Mouse (Mus musculus) lung, postnatal 25 days (tissue): ENCODE data around the gene Txlnb.
A peak's percentile ranks its signal among the peaks of the same experiment; 100 is the strongest.
"Not testable (repeated sequence)": the region's sequence is repeated elsewhere in the genome, so short reads cannot be mapped to it uniquely, and the experiment has no call there.

Source experiments
- DNase-seq: peaks from one replicate; pipeline ENCODE4 v3.0.0; 2022; ENCODE audit warnings: low spot score

Gene Txlnb

DNA sequence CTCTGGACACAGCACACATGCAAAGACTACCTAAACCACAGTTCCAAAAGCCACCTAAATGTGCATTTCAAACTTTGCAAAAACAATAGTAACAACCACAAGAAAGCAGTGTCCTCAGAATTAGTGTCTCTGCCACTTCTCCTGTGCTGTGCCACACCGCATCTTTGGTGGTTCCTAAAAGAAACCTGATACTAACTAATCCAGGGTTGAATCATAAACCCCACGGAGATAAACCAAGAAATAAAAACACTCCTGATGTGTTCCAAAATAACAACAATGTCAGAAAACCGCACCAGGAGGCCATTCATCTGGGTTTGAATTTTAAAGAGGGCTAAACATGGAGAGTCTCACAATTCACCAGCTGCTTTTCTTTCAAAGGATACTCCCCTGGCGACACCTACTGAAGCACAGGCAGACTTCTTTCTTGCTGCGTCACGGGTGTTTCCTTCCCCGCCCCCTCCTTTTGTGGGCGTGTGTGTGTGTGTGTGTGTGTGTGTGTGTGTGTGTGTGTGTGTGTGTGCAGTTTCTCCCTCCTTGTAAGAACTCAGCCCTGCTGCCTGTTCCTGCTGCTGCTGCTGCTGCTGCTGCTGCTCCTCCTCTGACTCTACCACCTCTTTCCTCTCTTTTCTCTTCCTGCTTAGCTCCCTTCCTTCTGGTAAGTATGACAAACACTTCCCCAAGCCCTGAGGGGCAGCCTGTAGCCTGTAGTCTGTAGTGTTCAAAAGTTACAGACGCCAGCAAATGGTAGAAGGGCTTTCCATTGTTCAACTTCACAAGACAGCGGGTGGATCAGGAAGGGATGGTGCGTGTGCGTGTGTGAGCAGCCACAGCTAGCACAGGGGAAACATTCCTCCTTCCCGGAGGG, at the start of gene Txlnb:
Txlnb (plus strand) TSS at position 460 of the 865 bp plus-strand sequence.
- peak; percentile 60 for DNase-seq

DNA sequence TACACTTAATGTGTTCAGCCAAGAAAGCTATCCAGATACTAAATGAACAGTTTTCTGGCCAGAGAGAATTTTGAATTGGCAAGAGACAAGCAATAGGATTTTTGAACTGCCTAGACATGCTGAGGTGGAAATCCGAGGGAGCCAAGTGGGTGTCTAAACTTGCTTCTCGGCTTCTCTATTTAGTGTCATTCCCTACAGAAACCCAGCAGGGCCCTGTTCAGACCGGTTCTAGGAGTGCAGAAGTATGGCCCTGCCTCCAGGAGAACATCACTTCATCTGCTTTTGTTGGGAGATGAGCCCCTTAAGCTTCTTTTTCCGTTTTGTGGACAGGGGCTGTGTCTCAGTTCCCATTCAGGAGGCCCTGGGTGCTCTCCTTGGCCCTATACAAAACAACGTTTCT, 43.5 kb upstream of the Txlnb start:
- DNase-seq: no peak

DNA sequence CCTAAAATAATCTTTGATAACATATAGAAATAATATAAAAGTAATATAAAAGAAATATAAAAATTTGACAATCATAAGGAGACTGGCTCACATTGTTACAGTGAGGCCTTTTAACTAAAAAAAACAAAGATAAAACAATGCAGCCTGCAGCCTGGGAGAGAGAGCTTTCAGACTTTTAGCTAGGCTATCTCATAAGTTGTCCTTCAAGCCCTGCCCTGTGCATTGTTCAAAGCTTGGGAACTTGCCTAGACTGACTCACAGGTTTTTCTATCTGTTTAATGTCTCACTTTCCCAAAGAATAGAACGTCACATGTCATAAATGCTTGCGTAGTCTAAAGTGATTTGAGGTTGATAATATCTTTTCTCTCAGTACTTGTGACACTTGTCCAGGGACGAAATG, 36.3 kb upstream of the Txlnb start:
- DNase-seq: no peak

DNA sequence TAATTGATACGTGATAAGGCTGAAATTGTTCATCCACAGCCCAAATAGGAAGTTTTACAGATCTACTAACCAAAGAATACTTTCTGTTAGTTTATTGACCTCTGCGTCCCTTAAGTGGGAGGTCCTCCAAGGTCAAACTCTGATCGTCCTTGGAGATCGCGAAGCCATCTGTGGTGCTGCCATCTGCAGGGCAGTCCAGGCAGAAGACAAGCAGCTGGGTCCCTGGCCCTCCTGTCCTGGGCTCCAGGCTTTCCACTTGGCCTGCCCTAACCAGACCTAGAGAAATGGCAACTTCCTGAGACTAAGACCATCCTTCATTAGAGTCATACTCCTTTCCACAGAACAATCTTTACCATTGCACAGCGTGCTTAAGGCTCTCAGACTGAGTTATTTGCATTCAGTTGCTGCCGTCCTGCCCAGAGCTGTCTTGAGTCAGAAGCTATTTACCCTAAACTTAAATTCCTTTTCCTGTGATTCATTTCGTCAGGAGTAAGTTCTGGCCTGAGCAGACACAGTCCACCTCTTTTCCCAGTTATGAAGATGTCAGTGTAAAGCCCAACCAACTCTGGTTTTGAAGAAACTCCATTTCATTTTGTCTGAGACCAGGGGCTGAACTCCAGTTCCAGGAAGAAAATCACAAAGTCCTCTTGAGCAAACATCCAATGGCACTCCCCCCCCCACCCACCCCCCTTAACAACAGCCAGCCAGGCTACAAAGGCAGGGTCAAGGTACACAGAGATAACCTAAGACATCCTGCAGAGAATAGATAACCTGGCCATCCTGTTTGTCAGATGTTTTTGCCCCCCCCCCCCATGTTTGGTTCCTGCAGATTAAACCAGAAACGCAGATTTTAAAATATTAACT, 35.0 kb upstream of the Txlnb start:
- DNase-seq: no peak

DNA sequence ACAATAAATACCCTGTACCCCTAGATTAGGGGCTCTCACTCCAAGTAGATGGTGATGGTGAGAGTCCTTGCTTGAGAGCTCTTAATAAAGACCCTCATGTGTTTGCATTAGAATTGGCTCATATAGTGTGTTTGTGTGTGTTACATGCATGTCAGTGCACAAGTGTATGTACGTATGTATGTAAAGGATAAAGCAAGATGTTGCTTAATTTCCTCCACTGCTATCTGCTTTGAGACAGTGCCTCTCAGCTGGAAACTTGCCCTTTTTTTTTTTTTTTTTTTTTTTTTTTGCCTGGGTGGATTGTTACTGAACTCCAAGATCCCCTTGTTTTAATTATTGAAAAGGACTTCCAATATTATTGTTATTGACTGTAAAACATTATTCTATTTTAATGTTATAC, 34.4 kb upstream of the Txlnb start:
- DNase-seq: no peak

DNA sequence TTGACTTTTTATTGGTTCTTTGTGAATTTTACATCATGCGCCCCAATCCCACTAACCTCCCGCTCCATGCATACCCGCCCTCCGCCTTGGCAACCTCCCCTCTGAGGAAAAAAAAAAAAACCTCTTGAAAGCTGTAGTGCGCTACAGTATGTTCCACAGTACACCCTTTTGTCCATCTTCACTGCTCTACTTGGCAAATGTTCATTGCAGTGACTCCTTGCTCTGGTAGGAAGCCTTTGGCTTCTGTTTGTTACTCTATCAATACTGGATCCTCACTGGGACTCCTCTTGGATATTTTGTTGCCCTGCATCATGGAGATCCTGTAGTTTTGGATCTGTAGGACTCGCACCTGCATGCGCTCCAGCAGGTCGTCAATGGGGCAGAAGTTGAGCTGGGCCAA, 33.1 kb upstream of the Txlnb start:
- no peak for DNase-seq

DNA sequence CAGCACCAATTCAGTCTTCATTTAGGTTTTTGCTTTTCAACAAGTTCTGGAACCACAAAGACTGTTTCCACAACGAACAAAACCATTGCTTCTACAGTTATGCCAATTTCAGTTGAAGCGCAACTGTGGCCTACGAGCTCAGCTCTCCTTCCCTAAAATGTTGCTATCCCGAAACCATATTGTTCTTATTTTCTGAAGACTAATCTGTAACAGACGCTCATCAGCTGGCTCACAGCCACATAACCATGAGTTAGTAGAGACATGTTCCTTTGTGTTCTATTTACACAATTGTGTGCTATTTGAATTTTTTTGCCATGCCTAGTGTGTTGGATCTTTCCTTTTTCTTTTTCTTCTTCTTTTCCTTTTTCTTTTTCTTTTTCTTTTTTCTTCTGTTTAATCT, 26.2 kb upstream of the Txlnb start:
- DNase-seq: no peak

DNA sequence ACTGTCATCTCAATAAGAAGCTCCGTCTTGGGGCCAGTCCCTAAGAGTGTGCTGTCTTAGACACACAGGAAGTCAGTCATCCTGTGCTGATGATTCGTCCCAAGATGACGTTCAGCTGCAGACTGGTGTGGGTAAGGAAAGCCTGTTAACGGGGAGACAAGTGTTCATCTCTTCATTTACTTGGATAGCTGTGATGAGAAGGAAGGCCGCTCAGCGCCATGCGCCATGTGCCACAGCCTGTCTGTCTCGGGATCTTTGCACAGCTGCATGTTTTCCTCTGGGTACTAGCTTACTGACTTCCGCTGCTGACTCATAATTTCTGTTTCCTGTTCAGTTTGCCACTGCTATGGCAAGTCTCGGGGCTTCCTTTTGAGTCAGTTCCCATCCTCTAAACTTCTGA, 23.7 kb upstream of the Txlnb start:
- peak; percentile 40 for DNase-seq

DNA sequence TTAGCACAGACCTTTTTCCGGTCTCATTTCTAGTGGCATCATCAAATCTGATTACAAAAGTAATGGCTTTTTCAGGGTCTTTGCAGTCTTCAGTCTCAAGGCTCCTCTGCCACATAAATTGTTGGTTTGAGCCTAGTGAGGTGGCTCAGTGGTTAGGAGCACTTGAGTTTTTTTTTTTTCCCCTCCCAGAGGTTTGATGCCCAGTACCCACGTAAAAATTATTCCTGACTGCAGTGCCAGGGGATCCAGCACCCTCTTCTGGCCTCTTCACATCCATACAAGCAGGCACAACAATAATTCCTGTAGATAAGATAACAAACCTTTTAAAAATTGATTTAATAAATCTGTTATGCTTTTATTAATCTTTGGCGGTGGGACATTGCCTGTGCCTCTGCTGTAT, 21.7 kb upstream of the Txlnb start:
- DNase-seq: no peak

DNA sequence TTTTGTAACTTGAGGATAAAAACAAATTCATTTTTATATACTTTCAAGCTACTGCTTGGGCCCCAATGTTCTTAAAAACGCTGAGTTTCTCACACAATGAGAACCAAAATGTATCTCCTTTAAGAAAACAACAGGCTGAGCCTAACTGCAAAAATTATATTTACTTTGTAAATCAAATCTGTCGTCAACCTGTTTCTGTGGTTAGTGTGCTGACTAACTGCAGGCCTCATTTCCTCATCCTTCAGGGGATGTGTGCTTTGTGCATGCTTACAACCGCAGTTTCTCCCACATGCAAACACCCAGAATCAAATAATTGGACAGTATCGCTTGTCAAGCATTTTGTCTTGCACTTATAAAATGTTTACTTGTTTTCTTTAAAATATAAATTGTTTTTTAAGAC, 20.9 kb upstream of the Txlnb start:
- no peak for DNase-seq

DNA sequence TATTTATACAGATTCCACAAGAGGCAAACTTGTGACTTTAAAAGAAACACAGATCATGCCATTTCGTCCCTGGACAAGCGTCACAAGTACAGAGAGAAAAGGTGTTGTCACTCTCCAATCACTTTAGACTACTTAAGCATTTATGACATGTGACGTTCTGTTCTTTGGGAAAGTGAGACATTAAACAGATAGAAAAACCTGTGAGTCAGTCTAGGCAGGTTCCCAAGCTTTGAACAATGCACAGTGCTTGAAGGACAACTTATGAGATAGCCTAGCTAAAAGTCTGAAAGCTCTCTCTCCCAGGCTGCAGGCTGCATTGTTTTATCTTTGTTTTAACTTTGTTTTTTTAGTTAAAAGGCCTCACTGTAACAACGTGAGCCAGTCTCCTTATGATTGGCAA, 19.3 kb upstream of the Txlnb start:
- not testable (repeated sequence) for DNase-seq

DNA sequence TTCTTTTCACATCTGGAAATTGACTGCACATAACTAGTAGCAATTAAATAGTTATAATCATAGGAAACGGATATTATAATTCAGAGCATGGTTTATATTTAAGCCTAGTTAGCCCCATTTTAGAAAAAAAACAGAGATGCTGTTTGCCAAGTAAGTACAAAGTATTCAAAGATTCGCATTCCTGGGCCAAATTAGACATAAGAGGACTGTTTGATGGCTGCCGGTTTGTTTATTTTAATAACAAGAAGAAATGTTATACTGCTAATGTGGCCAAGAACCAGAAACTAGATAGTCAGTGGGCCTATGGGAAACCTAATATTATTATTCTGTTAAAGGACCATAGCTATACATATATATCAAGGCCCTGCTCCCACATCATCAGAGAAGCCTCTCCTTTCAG, 9.3 kb upstream of the Txlnb start:
- DNase-seq: no peak

DNA sequence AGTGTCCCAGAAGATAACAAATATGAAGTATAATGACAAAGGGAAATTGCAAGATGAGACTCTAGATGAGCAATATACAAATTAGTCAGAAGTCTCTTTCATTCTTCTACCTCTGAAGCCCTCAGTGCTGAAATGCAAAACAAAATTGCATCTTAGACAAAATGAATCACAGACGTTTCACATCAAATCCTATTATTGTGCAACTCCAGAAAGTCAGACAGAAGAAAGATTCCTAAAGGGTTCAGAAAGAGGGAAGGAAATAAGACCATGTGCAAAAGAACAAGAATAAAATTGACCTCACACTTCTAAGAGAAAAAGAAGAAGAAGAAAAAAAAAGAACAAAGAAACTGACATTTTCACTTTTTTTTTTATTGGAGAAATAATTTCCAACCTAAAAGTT, 8.1 kb upstream of the Txlnb start:
- DNase-seq: no peak

DNA sequence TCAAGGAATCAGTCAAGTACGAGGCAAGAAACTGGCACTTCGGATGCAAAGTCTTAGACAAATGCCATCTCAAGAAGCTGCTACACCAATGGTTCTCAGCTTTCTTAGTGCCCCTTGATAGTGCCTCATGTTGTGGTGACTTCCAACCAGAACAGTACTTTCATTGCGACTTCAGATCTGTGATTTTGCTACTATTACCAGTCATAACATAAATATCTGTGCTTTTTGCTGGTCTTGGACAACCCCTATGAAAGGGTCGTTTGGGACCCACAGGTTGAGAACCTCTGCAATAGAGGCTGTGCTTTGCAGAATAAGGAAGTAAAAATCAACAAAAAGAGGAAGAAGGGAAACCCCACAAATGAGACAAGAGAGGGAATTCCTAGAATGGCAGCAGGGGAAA, 7.7 kb upstream of the Txlnb start:
- no peak for DNase-seq

DNA sequence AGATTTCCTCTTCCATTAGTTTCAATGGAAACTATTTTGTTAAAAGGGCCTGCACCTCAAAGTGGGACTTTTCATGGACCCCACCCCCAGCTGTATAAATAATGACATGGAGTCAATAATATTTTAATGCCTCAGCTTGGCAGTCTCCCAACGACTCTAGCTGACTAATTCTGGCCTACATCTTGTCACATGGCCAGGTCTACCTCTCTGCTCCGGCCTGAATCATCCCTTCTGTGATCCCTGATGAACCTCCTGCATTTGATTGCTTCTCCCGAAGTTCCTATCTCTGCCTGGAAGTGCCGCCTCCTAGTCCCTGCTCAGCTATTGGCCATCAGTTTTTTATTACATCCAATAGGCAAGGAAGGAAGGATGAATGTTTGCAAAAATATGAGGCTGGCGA, 2.1 kb upstream of the Txlnb start:
- no peak for DNase-seq

DNA sequence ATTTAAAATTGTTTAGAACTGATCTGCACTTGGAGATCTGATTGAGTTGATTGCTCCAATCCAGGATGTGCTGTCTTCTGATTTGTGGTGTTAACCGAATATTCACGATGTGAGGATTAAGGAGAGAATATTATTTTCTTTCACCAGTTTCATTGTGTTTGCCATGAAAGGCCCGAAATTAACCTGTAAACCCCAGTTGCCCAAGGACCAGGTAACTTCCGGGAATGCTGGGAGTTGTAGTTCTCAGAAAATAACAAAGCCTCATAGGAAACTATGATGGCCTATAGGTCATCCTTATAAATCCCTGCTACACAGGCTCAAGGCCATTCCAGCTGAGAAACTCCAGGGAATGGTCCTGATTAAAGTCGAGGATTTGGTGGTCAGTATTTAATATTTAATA, 1.6 kb upstream of the Txlnb start:
- no peak for DNase-seq

DNA sequence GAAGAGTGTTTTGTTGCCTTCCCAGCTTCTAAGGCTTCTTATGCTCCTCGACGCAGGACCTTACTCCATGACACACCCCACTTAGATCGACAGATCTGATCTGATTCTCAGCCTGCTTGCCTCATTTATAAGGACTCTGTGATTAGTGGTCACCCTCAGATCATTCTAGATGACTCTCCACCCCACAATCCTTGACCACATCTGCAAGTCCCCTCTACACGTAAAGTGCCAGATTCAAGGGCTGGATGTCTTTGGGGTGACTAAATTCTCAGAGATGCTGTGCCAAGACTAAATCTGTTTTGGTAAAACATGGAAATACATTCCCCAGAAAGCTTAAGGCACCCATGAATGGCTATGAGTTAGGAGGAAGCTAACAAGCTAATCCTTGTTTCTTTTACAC, 799 bp upstream of the Txlnb start:
- DNase-seq: no peak

DNA sequence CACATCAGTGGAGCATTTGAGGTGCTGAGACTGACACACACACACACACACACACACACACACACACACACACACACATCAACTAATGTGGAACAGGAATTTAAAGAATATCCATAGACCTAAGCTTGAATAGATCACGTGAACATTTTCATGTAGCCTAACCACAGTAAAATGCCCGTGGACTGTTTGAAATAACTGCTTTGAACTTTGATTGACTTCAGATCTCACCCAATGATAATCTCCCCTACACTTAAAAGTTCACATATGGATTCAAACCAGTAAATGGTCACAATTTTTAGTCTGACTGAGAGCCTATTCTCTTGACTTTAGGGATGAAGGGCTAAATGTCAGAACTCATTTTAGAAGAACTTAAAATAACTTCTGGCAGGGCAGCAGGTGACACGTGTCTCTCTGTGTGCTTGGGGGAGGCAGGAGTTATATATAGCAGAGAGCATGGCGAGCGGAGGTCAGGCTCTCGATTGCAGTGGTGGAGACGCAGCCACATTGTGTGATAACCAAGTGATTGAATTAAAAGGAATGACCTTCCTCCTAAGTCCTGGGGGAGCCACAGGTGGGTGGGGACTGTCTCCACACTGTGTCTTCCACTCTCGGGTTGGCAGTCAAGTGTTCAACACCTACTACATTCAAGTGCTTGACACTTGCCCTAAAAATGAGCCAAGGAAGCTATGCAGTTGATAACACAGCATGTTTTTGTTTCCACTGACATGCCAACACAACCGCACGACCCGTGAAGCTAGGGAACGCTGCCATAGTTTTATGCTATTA, 1.0 kb downstream of the Txlnb start:
- no peak for DNase-seq

DNA sequence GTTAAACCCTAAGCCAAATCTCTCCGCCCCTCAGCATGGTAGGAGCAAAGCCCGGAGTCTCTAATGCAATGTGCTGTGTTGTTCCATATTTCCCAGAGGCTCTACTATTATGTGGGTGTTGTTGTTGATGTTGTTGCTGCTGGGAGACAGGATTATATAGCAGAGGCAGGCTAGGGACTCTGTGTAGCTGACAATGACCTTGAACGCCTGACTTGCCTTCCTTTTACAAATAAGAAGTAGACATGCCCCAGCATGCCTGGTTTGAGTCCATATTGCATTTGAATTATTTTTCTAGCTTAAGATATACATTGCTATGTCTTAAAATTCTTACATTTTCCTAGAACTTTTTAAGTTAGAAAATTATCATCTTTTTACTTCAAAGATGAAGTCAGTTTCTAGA, 1.7 kb downstream of the Txlnb start:
- no peak for DNase-seq

DNA sequence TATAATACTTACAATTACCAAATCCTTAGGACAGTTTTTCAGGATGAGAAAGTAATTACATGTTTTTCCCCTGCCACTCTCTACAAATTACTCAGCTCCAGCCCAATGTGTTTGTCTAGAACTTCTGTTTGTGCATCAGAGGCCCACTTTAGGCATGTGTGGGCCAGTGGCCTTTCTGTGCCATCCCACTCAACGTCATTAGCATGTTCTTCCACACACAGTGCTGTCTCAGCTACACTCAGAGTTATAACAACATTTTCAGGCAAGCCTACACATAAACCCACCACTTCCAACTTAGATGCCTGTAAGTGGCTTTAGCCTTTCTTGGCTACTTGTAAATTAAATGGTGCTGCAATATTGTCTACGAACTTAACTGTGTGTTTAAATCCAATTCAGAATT, 5.8 kb downstream of the Txlnb start:
- no peak for DNase-seq

DNA sequence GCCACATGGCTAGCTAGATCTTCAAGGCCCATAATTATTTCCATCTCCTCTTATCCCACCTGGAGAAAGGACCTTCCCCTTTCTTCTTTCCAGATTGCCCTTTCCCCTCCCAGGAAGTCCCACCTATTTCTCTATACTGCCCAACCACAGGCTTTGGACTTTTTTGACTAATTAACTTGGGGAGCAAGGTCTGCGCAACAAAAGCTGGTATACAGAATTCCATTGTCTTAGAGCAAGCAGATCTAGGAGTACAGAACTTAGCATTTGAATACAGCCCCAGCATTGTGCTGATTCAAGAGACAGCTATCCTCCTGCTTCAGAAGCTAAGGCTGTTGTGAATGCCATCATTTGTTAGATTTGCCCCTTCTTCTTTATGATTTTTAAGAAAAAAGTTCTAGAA, 12.5 kb downstream of the Txlnb start:
- DNase-seq: no peak

DNA sequence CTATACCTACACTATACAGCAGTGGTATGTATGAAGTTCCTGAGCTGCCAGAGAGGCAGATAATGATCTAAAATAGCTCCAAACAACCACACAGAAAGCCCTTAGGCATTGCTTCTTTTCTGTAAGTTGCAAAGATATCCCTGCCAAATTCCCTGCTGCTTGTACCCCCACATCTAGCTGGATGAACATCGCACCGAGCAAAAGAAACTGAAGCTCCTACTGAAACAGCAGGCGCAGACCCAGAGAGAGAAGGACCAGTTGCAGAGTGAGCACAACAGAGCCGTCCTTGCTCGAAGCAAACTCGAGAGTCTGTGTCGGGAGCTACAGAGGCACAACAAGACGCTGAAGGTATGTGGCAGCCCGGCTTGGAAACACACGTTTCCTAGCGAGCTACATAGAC, 19.0 kb downstream of the Txlnb start:
- no peak for DNase-seq

DNA sequence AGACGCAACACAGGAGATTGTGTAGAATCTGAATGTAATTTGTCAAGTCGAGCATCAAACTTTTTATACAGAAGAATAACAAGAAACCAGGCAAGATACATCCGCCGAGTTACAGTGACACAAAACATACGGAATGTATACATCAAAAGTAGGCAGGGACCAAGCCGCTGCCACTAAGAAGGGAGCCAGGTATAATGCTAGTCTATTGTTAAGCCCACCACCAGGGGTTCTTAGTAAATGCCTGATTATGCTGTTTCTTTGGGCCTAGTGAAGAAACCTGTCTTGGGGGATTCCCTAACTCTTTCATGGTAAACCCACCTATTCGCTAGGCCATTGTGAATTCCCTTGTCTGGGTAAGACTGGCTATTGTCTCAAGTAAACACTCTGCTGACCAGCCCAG, 24.4 kb downstream of the Txlnb start:
- not testable (repeated sequence) for DNase-seq
